Mouse (Mus musculus) lung, embryonic 16.5 days (tissue): ENCODE measurements at regions not wholly inside any gene's neighbourhood (a gene's known extent, or its start where the extent isn't known, plus 50 kb on each side); places are given as distances from the start of the nearest gene placed in this dataset.

Experiments
- ATAC-seq: fragments of 200-750 bp; cut with Nextera tagmentation; 2 replicates; pipeline ENCODE4 v1.8.0; 2017; ENCODE audit warnings: low read depth, mild to moderate bottlenecking, moderate library complexity
- H3K27ac ChIP-seq: fragments of 300-500 bp; sonication (generic); 2 replicates; pipeline ENCODE4 v1.5.1; 2014; ENCODE audit warnings: mild to moderate bottlenecking, control low read depth, low read length
- H3K27me3 ChIP-seq: fragments of 300-500 bp; sonication (generic); 2 replicates; pipeline ENCODE4 v1.6.1; 2014; ENCODE audit warnings: low read depth, low read length, mixed read lengths; ENCODE audit not compliant: control insufficient read depth, insufficient read depth
- H3K36me3 ChIP-seq: fragments of 300-500 bp; sonication (generic); 2 replicates; pipeline ENCODE4 v1.6.1; 2014; ENCODE audit warnings: low read length; ENCODE audit not compliant: control insufficient read depth, insufficient read depth
- H3K4me1 ChIP-seq: fragments of 300-500 bp; sonication (generic); replicated peaks from 2 replicates; pipeline ENCODE4 v1.6.1; 2014; ENCODE audit warnings: low read length, mixed read lengths; ENCODE audit not compliant: control insufficient read depth, insufficient read depth
- H3K4me2 ChIP-seq: fragments of 300-500 bp; sonication (generic); 2 replicates; pipeline ENCODE4 v1.6.1; 2014; ENCODE audit warnings: low read depth, low read length, control low read depth
- H3K4me3 ChIP-seq: fragments of 300-500 bp; sonication (generic); 2 replicates; pipeline ENCODE4 v1.5.1; 2014; ENCODE audit warnings: mild to moderate bottlenecking, low read length, control low read depth
- H3K9ac ChIP-seq: fragments of 300-500 bp; sonication (generic); 2 replicates; pipeline ENCODE4 v1.6.1; 2014; ENCODE audit warnings: low read length, control low read depth
- H3K9me3 ChIP-seq: fragments of 300-500 bp; sonication (generic); 2 replicates; pipeline ENCODE4 v1.6.1; 2016; ENCODE audit warnings: low read length; ENCODE audit not compliant: control insufficient read depth
- WGBS: fragments of 180-500 bp; shearing (Covaris S2); extraction: QIAGEN DNeasy Blood & Tissue Kit; methylation state at CpG from one replicate; pipeline ENCODE4 v1.1.7; 2014; 5-methylcytosine and 5-hydroxymethylcytosine counted together

GRCm38 (mm10) chr10:21711866-21712265 lies 118.9 kb downstream of the 1700020N01Rik start:
- no peak overlapping the region for H3K4me3 ChIP-seq
- no peak overlapping the region for H3K9ac ChIP-seq
- H3K36me3 ChIP-seq = no peaks in the 10 kb centered on the region
- peaks cover 5% of the 10 kb centered on the region; the same call in 1 of the 2 replicates for H3K9me3 ChIP-seq
- no peak overlapping the region for H3K4me2 ChIP-seq
- 55% methylated on average over 7 of the region's 7 CpGs for WGBS
- H3K27me3 ChIP-seq = no peaks in the 10 kb centered on the region
- H3K4me1 ChIP-seq = no peaks in the 10 kb centered on the region
- no peak overlapping the region for H3K27ac ChIP-seq
- ATAC-seq = no peak

- no peaks in the 10 kb centered on the region for H3K27me3 ChIP-seq
- H3K9ac ChIP-seq = no peak overlapping the region
- H3K4me2 ChIP-seq = no peak overlapping the region
- ATAC-seq = no peak
- H3K36me3 ChIP-seq = no peaks in the 10 kb centered on the region
- no peak overlapping the region for H3K27ac ChIP-seq
- WGBS = 60% methylated on average over 3 of the region's 3 CpGs
- peaks cover 5% of the 10 kb centered on the region; the same call in 1 of the 2 replicates for H3K9me3 ChIP-seq
- H3K4me3 ChIP-seq = no peak overlapping the region
- no peaks in the 10 kb centered on the region for H3K4me1 ChIP-seq
Measured at GRCm38 (mm10) chr10:21712828-21713227, 119.9 kb downstream of the 1700020N01Rik start.

- H3K4me1 ChIP-seq = no peaks in the 10 kb centered on the region
- ATAC-seq = no peak
- H3K9me3 ChIP-seq = no peaks in the 10 kb centered on the region
- H3K4me2 ChIP-seq = no peak overlapping the region
- no peak overlapping the region for H3K9ac ChIP-seq
- no peak overlapping the region for H3K4me3 ChIP-seq
- no peaks in the 10 kb centered on the region for H3K27me3 ChIP-seq
- 86% methylated on average over 3 of the region's 3 CpGs for WGBS
- no peak overlapping the region for H3K27ac ChIP-seq
- H3K36me3 ChIP-seq = no peaks in the 10 kb centered on the region
Measured at GRCm38 (mm10) chr10:21715436-21715835, 122.5 kb downstream of the 1700020N01Rik start.

DNA sequence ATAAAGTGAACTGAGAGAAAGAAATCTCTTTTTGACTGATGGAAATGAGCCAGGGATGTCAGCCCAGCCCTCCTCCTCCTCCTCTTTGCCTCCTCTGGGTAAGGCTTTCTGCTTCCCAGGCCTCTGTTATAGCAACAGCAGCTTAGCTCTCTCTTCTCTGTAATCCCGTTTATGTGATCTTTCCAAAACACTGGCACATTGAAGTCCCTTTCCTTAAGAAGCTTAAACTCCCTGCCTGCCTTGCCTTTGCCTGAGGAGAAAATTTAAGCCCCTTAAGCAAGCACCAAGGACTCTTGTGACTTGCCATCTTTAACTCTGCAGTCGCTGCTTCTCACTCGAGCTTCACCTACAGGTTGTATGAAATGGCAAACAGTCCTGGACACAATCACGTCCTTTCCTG lies 125.2 kb downstream of the 1700020N01Rik start:
- H3K9ac ChIP-seq = no peak overlapping the region
- no peak overlapping the region for H3K27ac ChIP-seq
- no peaks in the 10 kb centered on the region for H3K27me3 ChIP-seq
- no peaks in the 10 kb centered on the region for H3K36me3 ChIP-seq
- no peaks in the 10 kb centered on the region for H3K9me3 ChIP-seq
- no peak overlapping the region for H3K4me3 ChIP-seq
- no peaks in the 10 kb centered on the region for H3K4me1 ChIP-seq
- ATAC-seq = no peak
- no peak overlapping the region for H3K4me2 ChIP-seq
- WGBS = 50% methylated on average over 4 of the region's 4 CpGs

- Histone ChIP-seq H3K36me3 (no peaks in the 10 kb centered on the region), H3K27me3 (no peaks in the 10 kb centered on the region), H3K9ac (no peak overlapping the region), H3K4me1 (no peaks in the 10 kb centered on the region), H3K9me3 (no peaks in the 10 kb centered on the region), H3K27ac (no peak overlapping the region), H3K4me2 (no peak overlapping the region), H3K4me3 (no peak overlapping the region)
- no peak for ATAC-seq
- 83% methylated on average over 3 of the region's 3 CpGs for WGBS
Measured at GRCm38 (mm10) chr10:21724351-21724750, 131.4 kb downstream of the 1700020N01Rik start.

- H3K4me1 ChIP-seq = no peaks in the 10 kb centered on the region
- no peaks in the 10 kb centered on the region for H3K27me3 ChIP-seq
- H3K27ac ChIP-seq = no peak overlapping the region
- no peaks in the 10 kb centered on the region for H3K9me3 ChIP-seq
- no peak for ATAC-seq
- no peaks in the 10 kb centered on the region for H3K36me3 ChIP-seq
- no peak overlapping the region for H3K4me2 ChIP-seq
- no peak overlapping the region for H3K9ac ChIP-seq
- WGBS = 81% methylated on average over 3 of the region's 3 CpGs
- no peak overlapping the region for H3K4me3 ChIP-seq
Measured at GRCm38 (mm10) chr10:21724999-21725398, 132.1 kb downstream of the 1700020N01Rik start.

DNA sequence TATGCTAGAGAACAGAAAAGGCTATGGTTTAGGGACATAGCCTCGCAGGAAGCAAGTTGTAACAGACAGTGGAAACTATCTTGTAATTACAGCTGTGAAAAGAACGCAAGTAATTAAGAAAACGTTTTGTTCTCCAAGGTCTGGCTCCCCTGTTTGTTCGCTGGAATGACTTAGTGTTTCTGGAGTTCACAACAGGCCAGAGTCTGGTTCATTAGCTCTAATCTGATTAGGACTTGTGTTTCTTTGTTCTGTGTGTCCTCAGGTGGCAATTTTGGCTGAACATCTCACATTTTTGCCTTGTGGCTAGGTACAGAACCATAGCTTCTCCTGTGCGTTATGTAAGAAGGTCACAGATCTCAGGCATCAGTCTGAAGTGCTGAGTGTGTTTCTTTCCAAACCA lies 141.7 kb upstream of the Sgk1 start:
- no peaks in the 10 kb centered on the region for H3K27me3 ChIP-seq
- no peak overlapping the region for H3K27ac ChIP-seq
- H3K36me3 ChIP-seq = no peaks in the 10 kb centered on the region
- no peaks in the 10 kb centered on the region for H3K4me1 ChIP-seq
- H3K4me3 ChIP-seq = no peak overlapping the region
- no peak overlapping the region for H3K4me2 ChIP-seq
- 52% methylated on average over 5 of the region's 5 CpGs for WGBS
- ATAC-seq = no peak
- no peaks in the 10 kb centered on the region for H3K9me3 ChIP-seq
- H3K9ac ChIP-seq = no peak overlapping the region

DNA sequence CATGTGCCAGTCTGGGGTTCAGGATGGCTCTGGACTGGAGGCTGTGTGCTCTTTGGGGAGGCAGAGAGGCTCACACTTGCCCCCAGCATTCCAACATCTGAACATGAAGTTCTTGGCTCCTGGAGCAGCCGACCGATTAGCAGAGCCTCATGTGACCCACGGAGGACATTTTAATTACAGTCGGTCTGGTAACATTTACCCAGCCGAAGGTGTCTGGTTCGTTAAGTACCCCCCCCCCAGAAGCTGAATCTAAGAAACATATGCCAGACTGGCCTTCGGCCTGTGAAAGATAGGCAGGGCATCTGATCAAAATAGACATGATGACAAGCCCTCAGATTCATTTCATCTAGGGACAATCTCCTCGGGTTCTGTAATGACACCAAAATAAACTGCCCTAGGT lies 140.4 kb upstream of the Sgk1 start:
- no peak overlapping the region for H3K4me2 ChIP-seq
- no peaks in the 10 kb centered on the region for H3K9me3 ChIP-seq
- 75% methylated on average over 8 of the region's 8 CpGs for WGBS
- H3K27ac ChIP-seq = no peak overlapping the region
- no peak overlapping the region for H3K9ac ChIP-seq
- H3K4me3 ChIP-seq = no peak overlapping the region
- no peaks in the 10 kb centered on the region for H3K36me3 ChIP-seq
- ATAC-seq = no peak
- H3K4me1 ChIP-seq = no peaks in the 10 kb centered on the region
- no peaks in the 10 kb centered on the region for H3K27me3 ChIP-seq

DNA sequence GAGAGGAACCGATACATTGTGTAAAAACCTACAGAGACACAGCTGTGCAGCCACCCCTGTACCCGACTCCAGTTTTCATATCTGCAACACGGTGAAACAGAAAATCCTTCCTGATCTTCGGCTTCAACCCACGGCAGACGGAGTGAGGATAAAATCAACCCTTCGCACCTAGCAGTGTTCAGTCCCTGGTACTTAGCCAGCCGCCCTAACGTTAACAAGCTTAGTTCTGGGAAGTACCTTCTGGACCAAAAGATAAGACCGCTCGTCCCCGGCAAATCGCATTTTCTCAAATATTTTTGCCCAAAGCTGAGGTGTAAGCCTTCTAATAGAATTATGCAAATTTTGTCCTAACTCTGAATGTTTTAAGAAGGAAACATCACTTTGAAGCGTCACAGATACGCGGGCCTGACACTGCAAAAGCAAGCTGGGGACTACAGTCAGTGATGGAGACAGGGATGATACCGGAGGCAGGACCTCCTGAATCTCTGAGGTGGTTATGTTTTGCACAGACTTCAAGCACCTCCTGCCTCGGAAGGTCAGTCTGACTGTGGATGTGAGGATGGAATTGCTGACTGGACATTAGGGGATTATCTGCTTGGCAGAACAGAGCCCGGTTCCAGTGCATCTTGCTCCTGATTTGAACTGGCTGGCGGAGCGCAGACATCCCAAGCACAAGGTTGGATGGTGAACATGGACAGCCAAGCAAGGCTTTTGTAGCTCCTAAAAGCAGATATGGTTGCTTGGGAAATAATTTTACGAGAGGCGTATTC lies 139.8 kb upstream of the Sgk1 start:
- Histone ChIP-seq H3K4me3 (no peak overlapping the region), H3K27ac (no peak overlapping the region), H3K9me3 (no peaks in the 10 kb centered on the region), H3K9ac (no peak overlapping the region), H3K27me3 (no peaks in the 10 kb centered on the region), H3K4me1 (no peaks in the 10 kb centered on the region), H3K36me3 (no peaks in the 10 kb centered on the region), H3K4me2 (no peak overlapping the region)
- ATAC-seq = no peak
- WGBS = 85% methylated on average over 23 of the region's 23 CpGs
